ENCODE assay signal across 8 mouse cellular contexts in the genomic region with DNA sequence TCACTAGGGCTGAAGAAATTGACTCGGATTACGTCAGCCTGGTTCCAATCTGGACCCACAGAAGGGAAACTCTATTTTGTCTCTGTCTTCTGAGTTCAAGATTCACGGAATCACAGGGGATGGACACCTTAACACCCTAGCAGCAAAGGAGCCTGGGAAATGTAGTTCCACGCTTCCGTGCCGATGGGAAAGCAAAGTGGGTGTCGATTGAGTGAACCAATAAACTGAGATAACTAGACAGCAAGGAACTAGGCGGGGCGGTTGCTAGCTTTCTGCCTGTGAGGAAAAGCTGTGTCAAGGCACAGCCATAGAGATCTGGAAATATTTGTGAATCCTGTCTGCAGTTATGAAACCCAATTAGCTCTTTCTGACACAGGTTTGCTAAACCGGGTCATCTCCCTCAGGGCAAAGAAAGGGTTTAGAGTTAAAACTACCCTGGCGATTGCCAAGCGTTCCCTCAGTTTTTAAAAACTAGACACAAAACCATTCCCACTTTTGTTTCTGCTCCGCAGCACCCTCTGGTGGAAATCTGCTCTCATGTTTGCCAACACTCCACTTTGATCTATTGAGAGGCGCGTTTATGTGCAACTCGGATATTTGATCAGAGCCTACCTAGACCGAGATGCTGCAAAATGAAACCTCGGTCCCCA. TPM values are rescaled to one million over a fixed set of nuclear protein-coding genes. Genes with fewer than 3 reads are reported as not detected.
DNase-seq lines count a peak whose midpoint lies in the region; ATAC-seq and TF ChIP-seq lines count a peak whose summit lies in the region.

No protein-coding gene starts in this region.

- 12% methylated on average over 18 of the region's 18 CpGs for WGBS in forebrain, embryonic 16.5 days
- WGBS in lung, embryonic 14.5 days = 5% methylated on average over 18 of the region's 18 CpGs
- 4% methylated on average over 18 of the region's 18 CpGs for WGBS in olfactory bulb, adult 2 months
- WGBS in thymus, adult 2 months = 13% methylated on average over 18 of the region's 18 CpGs

- H3K4me3 ChIP-seq in G1E (ENCODE audit: low read depth, low read length) = peak overlapping the region; percentile 54; the same call in 1 of the 2 replicates
- H3K4me3 ChIP-seq in forebrain, embryonic 16.5 days (replicated peaks; ENCODE audit: low read length) = peak overlapping the region; percentile 38
- H3K4me3 ChIP-seq in layer of hippocampus, adult 2 months = peak overlapping the region; percentile 58
- H3K4me3 ChIP-seq in lung, embryonic 14.5 days (ENCODE audit: low read depth, low read length) = peak overlapping the region; percentile 34
- peak overlapping the region; percentile 38 for H3K4me3 ChIP-seq in olfactory bulb, adult 2 months (ENCODE audit: insufficient read depth, low read depth, low read length)
- peak overlapping the region; percentile 7; the same call in 1 of the 2 replicates for H3K4me3 ChIP-seq in thymus, adult 2 months (ENCODE audit: control insufficient read depth, insufficient read depth, low read length)

- H3K36me3 ChIP-seq in G1E (replicated peaks) = no peaks in the 10 kb centered on the region
- H3K36me3 ChIP-seq in forebrain, embryonic 16.5 days (ENCODE audit: control insufficient read depth, insufficient read depth) = no peaks in the 10 kb centered on the region
- no peaks in the 10 kb centered on the region for H3K36me3 ChIP-seq in lung, embryonic 14.5 days (ENCODE audit: insufficient read depth)
- no peaks in the 10 kb centered on the region for H3K36me3 ChIP-seq in thymus, adult 2 months (ENCODE audit: control insufficient read depth, insufficient read depth, low read length)

- H3K27me3 ChIP-seq in G1E (ENCODE audit: insufficient read depth, low read length) = peaks cover 22% of the 10 kb centered on the region
- H3K27me3 ChIP-seq in forebrain, embryonic 16.5 days (replicated peaks; ENCODE audit: control insufficient read depth, insufficient read depth, low read length) = no peaks in the 10 kb centered on the region
- H3K27me3 ChIP-seq in lung, embryonic 14.5 days (ENCODE audit: insufficient read depth, low read length) = no peaks in the 10 kb centered on the region
- no peaks in the 10 kb centered on the region for H3K27me3 ChIP-seq in thymus, adult 2 months (ENCODE audit: control insufficient read depth, insufficient read depth, low read length)

- intact Hi-C loops in heart, postnatal 36 days (cut with DNase I) = no loop called here

- 0 out of 2 replicates have a peak, but pooled peaks cover 2% of the 10 kb centered on the region for H3K9me3 ChIP-seq in G1E (replicated peaks)
- H3K9me3 ChIP-seq in forebrain, embryonic 16.5 days (ENCODE audit: control insufficient read depth, low read length) = no peaks in the 10 kb centered on the region; the same call in 1 of the 2 replicates
- no peaks in the 10 kb centered on the region for H3K9me3 ChIP-seq in lung, embryonic 14.5 days (ENCODE audit: low read depth, low read length)

- peaks cover 29% of the 10 kb centered on the region for H3K4me1 ChIP-seq in G1E (ENCODE audit: insufficient read depth, low read depth, low read length)
- H3K4me1 ChIP-seq in forebrain, embryonic 16.5 days (replicated peaks; ENCODE audit: control insufficient read depth, insufficient read depth, low read length) = peaks cover 7% of the 10 kb centered on the region; the same call in 1 of the 2 replicates
- no peaks in the 10 kb centered on the region for H3K4me1 ChIP-seq in lung, embryonic 14.5 days (ENCODE audit: insufficient read depth)
- H3K4me1 ChIP-seq in olfactory bulb, adult 2 months (ENCODE audit: control insufficient read depth, insufficient read depth, low read length) = no peaks in the 10 kb centered on the region; the same call in 1 of the 2 replicates
- H3K4me1 ChIP-seq in thymus, adult 2 months (replicated peaks; ENCODE audit: control insufficient read depth, insufficient read depth, low read length) = peaks cover 17% of the 10 kb centered on the region

- 0 out of 2 replicates have a peak overlapping the region, but pooled peaks have one; percentile 13 for H3K9ac ChIP-seq in forebrain, embryonic 16.5 days (replicated peaks; ENCODE audit: low read depth, low read length)
- H3K9ac ChIP-seq in lung, embryonic 14.5 days = peak overlapping the region; percentile 35; the same call in 1 of the 2 replicates

- peak; percentile 47; the same call in 1 of the 2 replicates for TF ChIP-seq CTCF in G1E (IDR thresholded peaks at IDR 0.05; ENCODE audit: low read depth, low read length)
- peak; percentile 94 for TF ChIP-seq CTCF in layer of hippocampus, adult 2 months (conservative IDR thresholded peaks at IDR 0.05)
- peak; percentile 75 for TF ChIP-seq CTCF in lung, embryonic 14.5 days (IDR thresholded peaks at IDR 0.05; ENCODE audit: low read depth)
- no peak for TF ChIP-seq CTCF in olfactory bulb, adult 2 months (IDR thresholded peaks at IDR 0.05; ENCODE audit: insufficient read depth, low read depth, low read length)
- no peak for TF ChIP-seq CTCF in thymus, adult 2 months (IDR thresholded peaks at IDR 0.05; ENCODE audit: borderline replicate concordance, control insufficient read depth, extremely low read depth, insufficient read depth, low read length, poor library complexity)

- H3K27ac ChIP-seq in forebrain, embryonic 16.5 days (ENCODE audit: low read length) = peak overlapping the region; percentile 67
- H3K27ac ChIP-seq in layer of hippocampus, adult 2 months = peak overlapping the region; percentile 84
- H3K27ac ChIP-seq in lung, embryonic 14.5 days (ENCODE audit: low read depth) = peak overlapping the region; percentile 81
- H3K27ac ChIP-seq in olfactory bulb, adult 2 months (ENCODE audit: insufficient read depth, low read depth, low read length) = 0 out of 2 replicates have a peak overlapping the region, but pooled peaks have one; percentile 22
- peak overlapping the region; percentile 63 for H3K27ac ChIP-seq in thymus, adult 2 months (ENCODE audit: control insufficient read depth, insufficient read depth, low read length)

- TF ChIP-seq POLR2A in olfactory bulb, adult 2 months (IDR thresholded peaks at IDR 0.05; ENCODE audit: insufficient read depth, low read depth, low read length) = no peak
- TF ChIP-seq POLR2A in thymus, adult 2 months (IDR thresholded peaks at IDR 0.05; ENCODE audit: control insufficient read depth, extremely low read depth, insufficient read depth, low read length, poor library complexity) = no peak

- peak overlapping the region; percentile 63 for H3K4me2 ChIP-seq in forebrain, embryonic 16.5 days (ENCODE audit: low read length)
- H3K4me2 ChIP-seq in lung, embryonic 14.5 days = peak overlapping the region; percentile 67

- peak; percentile 87 for ATAC-seq in G1E (ENCODE audit: extremely low read depth, insufficient number of reproducible peaks, low FRiP score, poor library complexity, severe bottlenecking)
- ATAC-seq in forebrain, embryonic 16.5 days = peak; percentile 85
- ATAC-seq in lung, embryonic 14.5 days (ENCODE audit: insufficient read depth) = peak; percentile 79

- DNase-seq in G1E (ENCODE audit: low spot score) = peak; percentile 53
- peak; percentile 83 to 86 for DNase-seq in cerebellum, adult 18-20 months
- peak; percentile 87 to 88 for DNase-seq in heart, postnatal 36 days
- peak; percentile 88 to 90 for DNase-seq in layer of hippocampus, adult 2 months (ENCODE audit: low spot score in 2 of 2)
- peak; percentile 95 for DNase-seq in lung, embryonic 14.5 days
- peak; percentile 87 for DNase-seq in thymus, adult 2 months

RNA-seq across cellular contexts. Expression of a gene that starts 7.0 kb away (rescaled TPM):
- total RNA-seq in G1E (2014; fragmentation: Nextera tagmentation) (33.0 and 34.5 TPM in 2 replicates), G1E (2017) (139 and 141 TPM in 2 replicates)
- 7.6 and 11.6 TPM in 2 replicates for polyA plus RNA-seq in G1E (2012)
- 32.8 and 38.7 TPM in 2 replicates for polyA plus RNA-seq in forebrain, embryonic 16.5 days (2015; fragmentation: Nextera tagmentation; extraction: Ambion mirVana)
- 10 to 100 TPM; 24.8 to 28.0 TPM for total RNA-seq in heart, postnatal 36 days (2021)
- 100 to 1,000 TPM; 118 to 124 TPM for total RNA-seq in layer of hippocampus, adult 2 months (2021)
- polyA plus RNA-seq in lung, embryonic 14.5 days (2014; fragmentation: Nextera tagmentation; extraction: Ambion mirVana) = 22.9 and 26.4 TPM in 2 replicates
- not detected in 2 replicates for polyA plus RNA-seq in olfactory bulb, adult 2 months (2012; ENCODE audit: insufficient read depth, insufficient read length, low replicate concordance, missing spikeins)
- 138 and 180 TPM in 2 replicates for polyA plus RNA-seq in thymus, adult 2 months (2012; rRNA removed)

RNA-seq across cellular contexts. Expression of a gene that starts 35.7 kb away (rescaled TPM):
- total RNA-seq in G1E (2014; fragmentation: Nextera tagmentation) (0.29 and 0.38 TPM in 2 replicates), G1E (2017) (0.81 and 0.82 TPM in 2 replicates)
- polyA plus RNA-seq in G1E (2012) = 0.20 and 0.24 TPM in 2 replicates
- 133 and 143 TPM in 2 replicates for polyA plus RNA-seq in forebrain, embryonic 16.5 days (2015; fragmentation: Nextera tagmentation; extraction: Ambion mirVana)
- 1 to 10 TPM; 4.7 to 8.1 TPM for total RNA-seq in heart, postnatal 36 days (2021)
- total RNA-seq in layer of hippocampus, adult 2 months (2021) = 100 to 1,000 TPM; 744 to 746 TPM
- 14.0 and 14.1 TPM in 2 replicates for polyA plus RNA-seq in lung, embryonic 14.5 days (2014; fragmentation: Nextera tagmentation; extraction: Ambion mirVana)
- not detected in 2 replicates for polyA plus RNA-seq in olfactory bulb, adult 2 months (2012; ENCODE audit: insufficient read depth, insufficient read length, low replicate concordance, missing spikeins)
- polyA plus RNA-seq in thymus, adult 2 months (2012; rRNA removed) = 7.6 and 10.0 TPM in 2 replicates

Comparison
In these comparisons a context has a peak if more than half of its experiments do, and no peak if none do; other contexts are left out.
1. Peak in every context shown above with its lines: DNase-seq, ATAC-seq, H3K4me3 ChIP-seq and H3K27ac ChIP-seq.
2. H3K4me3 ChIP-seq: peak in every context shown above with its lines; median percentile 58 in layer of hippocampus, adult 2 months; 54 in G1E; 38 in forebrain, embryonic 16.5 days; 38 in olfactory bulb, adult 2 months; 34 in lung, embryonic 14.5 days; 7 in thymus, adult 2 months.
3. CTCF ChIP-seq: peak in G1E (single experiment), layer of hippocampus, adult 2 months (single experiment) and lung, embryonic 14.5 days (single experiment); none in olfactory bulb, adult 2 months (single experiment) and thymus, adult 2 months (single experiment).
4. H3K27ac ChIP-seq: peak in every context shown above with its lines; median percentile 84 in layer of hippocampus, adult 2 months; 81 in lung, embryonic 14.5 days; 67 in forebrain, embryonic 16.5 days; 63 in thymus, adult 2 months; 22 in olfactory bulb, adult 2 months.